Mouse (Mus musculus) CH12.LX (cell line): ENCODE measurements around the gene Pdcl2. TPM values are rescaled to one million over a fixed set of nuclear protein-coding genes. Genes with fewer than 3 reads are reported as not detected.

Experiments used
- DNase-seq: peaks from one replicate; pipeline ENCODE4 v3.0.0-alpha.2; 2013; ENCODE audit errors: extremely low read depth
- H3K27ac ChIP-seq: 2 replicates; pipeline ENCODE4 v1.5.1; 2012; ENCODE audit warnings: low read depth, mild to moderate bottlenecking, control low read depth, moderate library complexity; ENCODE audit not compliant: insufficient read depth
- H3K27me3 ChIP-seq: replicated peaks from 2 replicates; pipeline ENCODE3; 2012; ENCODE audit warnings: inconsistent platforms
- H3K36me3 ChIP-seq, 2 experiments: replicated peaks in 1 of 2; 2 replicates each; pipeline versions ENCODE3 to v1.6.1; 2012; ENCODE audit warnings: inconsistent platforms in 1 of 2, low read length in 1 of 2, mild to moderate bottlenecking in 1 of 2, mixed read lengths in 1 of 2, moderate library complexity in 1 of 2; ENCODE audit not compliant: control insufficient read depth in 1 of 2, insufficient read depth in 1 of 2
- H3K4me1 ChIP-seq, 2 experiments: 2 replicates each; pipeline ENCODE4 v1.6.1; 2012; ENCODE audit warnings: inconsistent platforms in 1 of 2, moderate library complexity in 1 of 2; ENCODE audit not compliant: insufficient read depth in 2 of 2, control insufficient read depth in 1 of 2
- H3K4me2 ChIP-seq: 2 replicates; pipeline ENCODE4 v1.6.1; 2012; ENCODE audit warnings: low read depth, mild to moderate bottlenecking, control low read depth; ENCODE audit not compliant: poor library complexity, insufficient read depth, severe bottlenecking
- H3K4me3 ChIP-seq, 3 experiments: fragments of 150-350 bp in 1 of 3; sonication (generic) in 1 of 3; replicated peaks in 1 of 3; 2 replicates each; pipeline versions ENCODE3 to v1.5.1; 2011 to 2012; ENCODE audit warnings: low read depth in 2 of 3, low read length in 2 of 3, mild to moderate bottlenecking in 2 of 3, moderate library complexity in 2 of 3, control low read depth in 1 of 3, improper control_type of control experiment in 1 of 3, inconsistent platforms in 1 of 3, mixed read lengths in 1 of 3; ENCODE audit not compliant: poor library complexity in 1 of 3
- H3K79me2 ChIP-seq: replicated peaks from 2 replicates; pipeline ENCODE4 v1.6.1; 2012; ENCODE audit warnings: mild to moderate bottlenecking, moderate library complexity; ENCODE audit not compliant: control insufficient read depth, poor library complexity, insufficient read depth, severe bottlenecking; ENCODE audit errors: extremely low read depth
- H3K9ac ChIP-seq: 2 replicates; pipeline ENCODE4 v1.6.1; 2012; ENCODE audit warnings: low read depth, mild to moderate bottlenecking, control low read depth, moderate library complexity; ENCODE audit not compliant: insufficient read depth
- H3K9me3 ChIP-seq: replicated peaks from 2 replicates; pipeline ENCODE3; 2012; ENCODE audit warnings: low read length, inconsistent platforms, mixed read lengths
- BHLHE40 ChIP-seq: IDR thresholded peaks from 2 replicates; pipeline ENCODE4 v1.6.1; 2011; ENCODE audit warnings: mild to moderate bottlenecking, low read depth, low read length, improper control_type of control experiment
- CHD2 ChIP-seq: IDR thresholded peaks from 2 replicates; pipeline ENCODE4 v1.6.1; 2011; ENCODE audit warnings: low read length, improper control_type of control experiment
- CTCF ChIP-seq, 2 experiments: IDR thresholded peaks in 1 of 2; conservative IDR thresholded peaks in 1 of 2; 2 replicates each; pipeline ENCODE4 v1.5.1; 2011 to 2012; ENCODE audit warnings: low read depth in 2 of 2, low read length in 2 of 2, improper control_type of control experiment in 1 of 2, inconsistent platforms in 1 of 2, mild to moderate bottlenecking in 1 of 2, moderate library complexity in 1 of 2
- EP300 ChIP-seq: IDR thresholded peaks from 2 replicates; pipeline ENCODE4 v1.6.1; 2011; ENCODE audit warnings: low read length, improper control_type of control experiment
- ETS1 ChIP-seq: conservative IDR thresholded peaks from 2 replicates; pipeline ENCODE4 v1.6.1; 2012; ENCODE audit warnings: low read depth, mild to moderate bottlenecking, inconsistent platforms, low read length, improper control_type of control experiment, moderate library complexity
- HCFC1 ChIP-seq: IDR thresholded peaks from 2 replicates; pipeline ENCODE4 v1.6.1; 2012; ENCODE audit warnings: low read depth, mild to moderate bottlenecking, inconsistent platforms, low read length, improper control_type of control experiment
- KAT2A ChIP-seq: IDR thresholded peaks from 2 replicates; pipeline ENCODE4 v1.6.1; 2012; ENCODE audit warnings: low read length, improper control_type of control experiment, inconsistent platforms; ENCODE audit not compliant: insufficient replicate concordance
- MXI1 ChIP-seq: IDR thresholded peaks from 2 replicates; pipeline ENCODE4 v1.6.1; 2011; ENCODE audit warnings: mild to moderate bottlenecking, low read depth, low read length, improper control_type of control experiment
- NRF1 ChIP-seq: IDR thresholded peaks from 2 replicates; pipeline ENCODE4 v1.6.1; 2014; ENCODE audit warnings: low read depth, mild to moderate bottlenecking, inconsistent platforms, low read length, improper control_type of control experiment, moderate library complexity
- RCOR1 ChIP-seq: conservative IDR thresholded peaks from 2 replicates; pipeline ENCODE4 v1.6.1; 2012; ENCODE audit warnings: low read depth, mild to moderate bottlenecking, inconsistent platforms, low read length, improper control_type of control experiment
- SIN3A ChIP-seq: IDR thresholded peaks from 2 replicates; pipeline ENCODE4 v1.6.1; 2012; ENCODE audit warnings: low read length, improper control_type of control experiment, inconsistent platforms
- UBTF ChIP-seq: IDR thresholded peaks from 2 replicates; pipeline ENCODE4 v1.6.1; 2012; ENCODE audit warnings: low read depth, mild to moderate bottlenecking, inconsistent platforms, low read length, improper control_type of control experiment, moderate library complexity
- USF2 ChIP-seq: conservative IDR thresholded peaks from 2 replicates; pipeline ENCODE4 v1.6.1; 2011; ENCODE audit warnings: low read depth, low read length, improper control_type of control experiment
- ZNF384 ChIP-seq: IDR thresholded peaks from 2 replicates; pipeline ENCODE4 v1.6.1; 2012; ENCODE audit warnings: low read depth, low read length, improper control_type of control experiment, inconsistent platforms
- dilution Hi-C: fragments of 300-500 bp; cut with MboI; formaldehyde crosslinking; loops from 2 replicates; pipeline ENCODE4 v1.14.3; 2020; ENCODE audit warnings: low sequenced_read_pairs; ENCODE audit not compliant: extremely low pct_unique_long_range_greater_than_20kb, extremely low pct_ligation_motif_present
- in situ Hi-C: fragments of 300-500 bp; cut with MboI; formaldehyde crosslinking; loops from 3 replicates; pipeline ENCODE4 v1.14.3; 2019; ENCODE audit warnings: low sequenced_read_pairs, low pct_ligation_motif_present, low pct_unique_long_range_greater_than_20kb, mixed read lengths
- polyA plus RNA-seq: library from polyadenylated mRNA; unstranded; fragments of >175 nt; gene quantifications from 2 replicates; pipeline ENCODE4 v1.2.1, GENCODE M21; 2012; ENCODE audit warnings: low read depth; ENCODE audit not compliant: insufficient read length
- total RNA-seq, 2 experiments: library from RNA; depleted of rRNA; stranded (reverse); fragments of 300-350 nt in 1 of 2; fragments of >200 nt in 1 of 2; gene quantifications; 2 replicates each; pipeline ENCODE4 v1.2.3; 2012 to 2014

Gene Pdcl2
- total and polyA plus RNA-seq, 3 experiments, result not detected

DNA sequence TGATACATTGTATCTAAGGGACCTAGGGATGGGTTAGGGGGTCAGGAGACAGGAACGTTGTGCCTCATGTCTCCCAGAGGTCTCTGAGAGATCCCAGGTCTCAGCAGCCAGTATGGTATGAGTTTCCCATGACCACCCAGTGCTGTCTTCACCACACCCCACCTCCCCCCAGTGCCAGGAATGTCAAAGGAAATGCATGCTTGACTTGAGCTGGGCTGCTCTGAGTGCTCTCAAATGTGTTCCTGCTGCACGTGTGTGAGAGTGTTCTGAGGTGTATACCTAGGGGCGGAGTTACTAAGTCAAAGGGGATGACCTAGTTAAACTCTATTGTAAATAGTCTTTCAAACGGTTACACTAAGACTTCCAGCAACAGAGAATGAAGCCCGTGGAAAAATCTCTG is 34.5 kb upstream of the Pdcl2 start:
- Histone ChIP-seq H3K79me2 (no peaks in the 10 kb centered on the region), H3K4me1 (peaks cover 3 to 8% of the 10 kb centered on the region in 2 experiments; a peak in 2 of 4 replicates), H3K36me3 (no peaks in the 10 kb centered on the region), H3K4me3 (no peak overlapping the region), H3K4me2 (no peak overlapping the region), H3K27me3 (no peaks in the 10 kb centered on the region), H3K9me3 (no peaks in the 10 kb centered on the region), H3K27ac (no peak overlapping the region), H3K9ac (no peak overlapping the region)
- in situ Hi-C loops (no loop called here), dilution Hi-C loops (no loop called here)
- TF ChIP-seq UBTF, result no peak
- TF ChIP-seq BHLHE40, result 0 out of 2 replicates have a peak, but pooled peaks have one; percentile 6
- DNase-seq, result no peak

DNA sequence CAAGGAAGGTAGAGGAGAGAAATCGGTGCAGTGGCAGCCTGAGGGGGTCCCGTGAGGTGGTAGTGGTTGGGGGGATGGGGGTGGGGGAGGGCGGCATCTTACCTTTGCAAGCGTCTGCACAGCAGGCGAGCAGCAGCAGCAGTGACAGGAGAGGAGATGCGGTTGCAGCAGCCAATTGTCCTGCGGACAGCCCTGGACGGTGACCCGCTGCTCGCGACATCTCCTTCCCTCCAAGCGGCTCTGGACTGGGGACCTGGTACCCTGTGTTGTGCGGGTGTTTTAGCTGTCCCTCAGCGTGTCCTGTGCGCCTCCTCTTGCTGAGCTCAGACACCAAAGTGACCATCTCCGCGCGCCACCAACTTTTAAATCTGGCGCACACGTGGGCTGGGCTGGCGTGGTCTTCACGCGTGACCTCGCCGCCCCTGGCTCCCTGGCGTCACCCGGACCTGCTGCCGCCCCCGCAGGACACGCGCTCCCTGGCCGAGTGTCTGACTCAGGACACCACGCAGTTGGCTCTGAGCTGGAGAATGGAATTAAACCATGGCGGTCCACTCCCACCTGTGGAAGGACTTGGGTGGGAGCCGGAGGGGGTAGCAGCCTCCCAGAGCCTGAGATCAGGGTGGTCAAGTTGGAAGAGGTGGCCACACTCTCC is 32.6 kb upstream of the Pdcl2 start, which contains the start of gene Nmu:
Gene Nmu, minus strand, starts transcription at position 336 of the 652 bp plus-strand sequence.
- in situ Hi-C loops, result no loop called here
- no peaks in the 10 kb centered on the region for H3K79me2 ChIP-seq
- no peaks in the 10 kb centered on the region for H3K36me3 ChIP-seq
- TF ChIP-seq SIN3A (no peak), ZNF384 (no peak), USF2 (no peak), NRF1 (no peak), HCFC1 (no peak), EP300 (no peak), MXI1 (no peak), CHD2 (no peak), KAT2A (no peak)
- H3K4me3 ChIP-seq, result no peak within 1 kb of the TSS
- no peaks in the 10 kb centered on the region for H3K9me3 ChIP-seq
- DNase-seq, result no peak
- H3K4me2 ChIP-seq, result no peak within 1 kb of the TSS
- H3K27ac ChIP-seq, result no peak within 1 kb of the TSS
- no peaks in the 10 kb centered on the region for H3K4me1 ChIP-seq
- no peaks in the 10 kb centered on the region for H3K27me3 ChIP-seq
- no peak within 1 kb of the TSS for H3K9ac ChIP-seq
- dilution Hi-C loops, result no loop called here

DNA sequence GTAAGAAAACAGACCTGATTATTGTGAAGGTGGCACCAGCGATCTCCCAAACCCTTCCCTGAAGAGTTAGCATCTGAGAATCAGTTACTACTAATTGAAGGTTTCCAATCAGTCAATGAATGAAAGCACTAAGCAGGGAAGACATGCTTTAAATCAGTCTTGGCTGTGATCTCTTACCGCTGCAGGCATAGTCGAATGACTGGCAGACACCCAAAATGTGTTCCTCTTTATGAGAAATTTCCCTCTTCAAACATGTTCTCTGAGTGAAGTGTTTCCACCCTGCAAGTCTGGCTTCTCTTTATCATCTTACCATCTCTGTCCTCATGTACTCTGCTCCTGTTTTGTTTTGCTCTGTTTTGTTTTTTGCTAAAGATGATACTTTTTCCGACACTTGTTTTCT is 29.8 kb upstream of the Pdcl2 start:
- Histone ChIP-seq H3K9ac (no peak overlapping the region), H3K27me3 (no peaks in the 10 kb centered on the region), H3K27ac (no peak overlapping the region), H3K79me2 (no peaks in the 10 kb centered on the region), H3K4me1 (no peaks in the 10 kb centered on the region), H3K36me3 (no peaks in the 10 kb centered on the region), H3K4me3 (no peak overlapping the region), H3K4me2 (no peak overlapping the region), H3K9me3 (no peaks in the 10 kb centered on the region)
- DNase-seq, result no peak
- dilution Hi-C loops (no loop called here), in situ Hi-C loops (no loop called here)
- no peak for TF ChIP-seq NRF1
- TF ChIP-seq ETS1, result no peak
- no peak for TF ChIP-seq RCOR1
- TF ChIP-seq CTCF (conservative IDR thresholded peaks at IDR 0.05 in 1 of 2, IDR thresholded peaks at IDR 0.05 in 1 of 2; ENCODE audit: low read depth in 2 of 2, low read length in 2 of 2), result no peak
